Mouse (Mus musculus) forebrain, embryonic 11.5 days (tissue): ENCODE results near the gene Rnf11. TPM values are rescaled to one million over a fixed set of nuclear protein-coding genes. Genes with fewer than 3 reads are reported as not detected.
A peak's percentile ranks its signal among the peaks of the same experiment; 100 is the strongest.

ENCODE experiments used
- ATAC-seq: fragments of 200-750 bp; cut with Nextera tagmentation; replicated peaks from 2 replicates; pipeline ENCODE4 v1.8.0; 2017; ENCODE audit warnings: moderate TSS enrichment; ENCODE audit not compliant: low FRiP score
- DNase-seq: peaks from one replicate; pipeline ENCODE4 v3.0.0-alpha.2; 2017; ENCODE audit warnings: low spot score
- H3K27ac ChIP-seq: fragments of 300-500 bp; sonication (generic); 2 replicates; pipeline ENCODE4 v1.5.1; 2014; ENCODE audit warnings: low read depth, low read length
- H3K27me3 ChIP-seq: fragments of 300-500 bp; sonication (generic); 2 replicates; pipeline ENCODE4 v1.6.1; 2014; ENCODE audit warnings: mild to moderate bottlenecking, low read length, mixed read lengths; ENCODE audit not compliant: control insufficient read depth, insufficient read depth
- H3K36me3 ChIP-seq: fragments of 300-500 bp; sonication (generic); 2 replicates; pipeline ENCODE4 v1.6.1; 2014; ENCODE audit warnings: mild to moderate bottlenecking, low read length, moderate library complexity, mixed read lengths; ENCODE audit not compliant: control insufficient read depth, insufficient read depth
- H3K4me1 ChIP-seq: fragments of 300-500 bp; sonication (generic); replicated peaks from 2 replicates; pipeline ENCODE4 v1.6.1; 2014; ENCODE audit warnings: low read length, mixed read lengths; ENCODE audit not compliant: control insufficient read depth, insufficient read depth
- H3K4me2 ChIP-seq: fragments of 300-500 bp; sonication (generic); 2 replicates; pipeline ENCODE4 v1.6.1; 2014; ENCODE audit warnings: low read depth, mild to moderate bottlenecking, low read length, moderate library complexity, mixed read lengths; ENCODE audit not compliant: severe bottlenecking
- H3K4me3 ChIP-seq: fragments of 300-500 bp; sonication (generic); 2 replicates; pipeline ENCODE4 v1.5.1; 2014; ENCODE audit warnings: low read depth, low read length
- H3K9ac ChIP-seq: fragments of 300-500 bp; sonication (generic); 2 replicates; pipeline ENCODE4 v1.6.1; 2014; ENCODE audit warnings: low read length
- H3K9me3 ChIP-seq: fragments of 300-500 bp; sonication (generic); 2 replicates; pipeline ENCODE4 v1.6.1; 2016; ENCODE audit warnings: low read length, mixed read lengths; ENCODE audit not compliant: control insufficient read depth
- WGBS: fragments of 180-500 bp; shearing (Covaris S2); extraction: QIAGEN DNeasy Blood & Tissue Kit; methylation state at CpG from one replicate; pipeline ENCODE4 v1.1.7; 2014; 5-methylcytosine and 5-hydroxymethylcytosine counted together
- polyA plus RNA-seq: library from polyadenylated mRNA; unstranded; fragments of >200 nt; fragmentation: Nextera tagmentation; extraction: Ambion mirVana; gene quantifications from 2 replicates; pipeline ENCODE4 v1.2.1, GENCODE M21; 2014

Gene Rnf11
- polyA plus RNA-seq, 1 experiment from 2014 or later = 45.1 TPM

DNA sequence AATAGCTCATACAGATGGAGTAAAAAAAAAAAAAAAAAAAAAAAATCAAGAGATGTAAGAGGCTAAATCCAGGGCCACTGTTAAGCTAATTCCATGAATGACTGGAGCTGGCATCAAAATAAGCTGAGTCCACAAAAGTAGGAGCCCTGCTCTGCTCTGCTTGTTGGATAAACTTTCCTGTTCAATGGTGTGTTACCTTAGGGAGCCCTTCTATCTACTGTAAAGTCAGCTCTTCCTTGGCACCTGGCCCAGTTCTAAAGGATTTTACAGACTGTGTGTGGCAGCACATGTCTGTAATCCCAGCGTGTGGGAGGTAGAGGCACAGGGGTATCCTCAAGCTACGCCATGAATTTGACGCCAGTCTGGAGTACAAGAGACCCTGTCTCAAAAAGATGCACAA, 43.5 kb downstream of the Rnf11 start:
- Histone ChIP-seq H3K4me1 (0 out of 2 replicates have a peak, but pooled peaks cover 3% of the 10 kb centered on the region), H3K9ac (no peak overlapping the region), H3K4me2 (no peak overlapping the region), H3K27me3 (no peaks in the 10 kb centered on the region), H3K27ac (no peak overlapping the region), H3K9me3 (no peaks in the 10 kb centered on the region), H3K4me3 (no peak overlapping the region), H3K36me3 (no peaks in the 10 kb centered on the region)
- ATAC-seq = no peak
- WGBS = 91% methylated on average over 3 of the region's 3 CpGs
- DNase-seq = no peak

DNA sequence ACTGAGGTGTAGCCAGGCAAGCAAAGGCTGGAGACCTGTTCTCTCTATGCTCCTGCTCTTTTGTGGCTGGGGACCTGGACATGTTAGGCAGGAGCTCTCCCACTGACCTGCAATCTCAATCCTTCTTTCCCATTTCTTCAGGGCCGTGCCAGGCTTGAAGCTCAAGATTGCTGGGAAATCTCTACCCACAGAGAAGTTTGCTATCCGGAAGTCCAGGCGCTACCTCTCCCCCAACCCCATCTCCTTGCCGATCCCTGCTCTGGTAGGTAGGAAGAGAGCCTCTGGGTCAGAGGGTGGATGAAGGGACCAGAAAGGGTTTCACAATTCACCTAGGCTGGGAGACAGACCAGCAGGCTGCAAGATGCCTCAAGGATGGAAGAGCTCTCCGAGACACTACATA, 44.1 kb downstream of the Rnf11 start:
- Histone ChIP-seq H3K4me3 (no peak overlapping the region), H3K9ac (no peak overlapping the region), H3K9me3 (no peaks in the 10 kb centered on the region), H3K4me1 (0 out of 2 replicates have a peak, but pooled peaks cover 2% of the 10 kb centered on the region), H3K4me2 (no peak overlapping the region), H3K27ac (no peak overlapping the region), H3K36me3 (no peaks in the 10 kb centered on the region), H3K27me3 (no peaks in the 10 kb centered on the region)
- 97% methylated on average over 5 of the region's 5 CpGs for WGBS
- ATAC-seq (no peak), DNase-seq (no peak)

GRCm38 (mm10) chr4:109439825-109440248, 44.7 kb downstream of the Rnf11 start:
- ATAC-seq (no peak), DNase-seq (no peak)
- H3K27ac ChIP-seq = no peak overlapping the region
- H3K9ac ChIP-seq = no peak overlapping the region
- H3K9me3 ChIP-seq = no peaks in the 10 kb centered on the region
- no peaks in the 10 kb centered on the region for H3K27me3 ChIP-seq
- 76% methylated on average over 3 of the region's 3 CpGs for WGBS
- H3K4me2 ChIP-seq = no peak overlapping the region
- H3K4me1 ChIP-seq = no peaks in the 10 kb centered on the region
- no peak overlapping the region for H3K4me3 ChIP-seq
- H3K36me3 ChIP-seq = no peaks in the 10 kb centered on the region

DNA sequence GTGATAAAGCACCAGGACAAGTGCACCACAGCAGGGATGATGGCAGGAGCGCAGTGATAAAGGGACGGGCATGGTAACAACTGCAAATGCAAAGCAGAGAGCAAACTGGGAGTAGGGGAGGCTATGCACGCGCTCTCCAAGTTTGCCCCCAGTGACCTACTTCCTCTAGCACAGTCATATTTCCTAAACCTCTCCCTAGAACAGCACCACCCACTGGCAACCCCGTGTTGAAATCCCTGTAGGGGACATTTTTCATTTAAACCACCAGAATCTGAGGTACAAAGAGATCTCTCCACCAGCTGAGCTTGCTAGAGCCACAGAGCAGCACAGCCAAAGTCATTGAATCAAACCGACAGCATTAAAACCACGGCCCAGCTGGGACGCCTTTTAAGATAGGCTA, 45.4 kb downstream of the Rnf11 start:
- Histone ChIP-seq H3K4me3 (no peak overlapping the region), H3K9me3 (no peaks in the 10 kb centered on the region), H3K27me3 (no peaks in the 10 kb centered on the region), H3K4me2 (no peak overlapping the region), H3K9ac (no peak overlapping the region), H3K36me3 (no peaks in the 10 kb centered on the region), H3K27ac (no peak overlapping the region), H3K4me1 (no peaks in the 10 kb centered on the region)
- 83% methylated on average over 8 of the region's 8 CpGs for WGBS
- ATAC-seq (no peak), DNase-seq (no peak)

DNA sequence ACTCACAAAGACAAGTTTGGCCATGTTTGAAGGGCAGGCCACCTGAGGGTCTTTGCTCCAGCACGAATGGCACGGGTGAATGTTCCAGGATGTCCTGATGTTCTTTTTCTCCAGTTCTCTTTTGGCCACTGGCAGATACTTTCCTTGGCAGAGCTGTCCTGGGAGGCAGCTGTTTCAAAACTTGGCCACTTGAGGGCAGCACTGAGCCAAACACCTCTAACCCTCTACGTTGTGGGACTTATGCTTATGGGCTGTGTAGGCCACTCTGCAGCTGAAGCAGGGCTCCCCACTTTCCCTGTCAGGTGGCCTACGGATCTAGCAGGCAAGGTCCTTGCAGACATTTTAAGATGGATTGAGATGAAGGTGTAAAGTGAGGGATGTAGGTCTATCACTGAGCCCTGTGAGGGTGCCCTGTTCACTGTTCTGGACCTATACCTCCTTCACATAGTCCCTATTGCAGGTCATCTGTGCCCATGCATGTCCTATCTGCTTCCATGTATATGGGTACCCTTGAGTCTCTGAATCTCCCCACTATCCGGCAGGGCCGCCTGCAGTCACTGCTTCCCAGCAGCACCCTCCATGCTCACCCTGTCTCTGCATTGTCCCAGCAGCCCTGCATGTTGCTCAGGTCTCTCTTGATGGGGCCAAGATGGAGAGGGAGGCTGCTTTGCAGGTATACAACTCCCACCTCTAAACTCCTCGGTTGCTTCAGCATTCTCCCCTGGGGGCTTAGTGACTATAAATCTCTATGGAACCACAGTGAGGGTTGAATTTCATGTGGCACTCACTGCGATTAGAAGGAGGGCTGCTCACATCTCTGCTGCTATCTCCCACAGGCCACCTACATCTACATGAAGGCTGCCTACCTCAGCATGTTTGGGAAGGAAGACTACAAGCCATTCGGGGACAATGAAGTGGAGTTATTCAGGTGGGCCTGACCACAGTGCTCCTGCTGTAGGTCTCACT, 46.3 kb downstream of the Rnf11 start:
- peak; percentile 70 for ATAC-seq
- H3K4me1 ChIP-seq = no peaks in the 10 kb centered on the region
- no peaks in the 10 kb centered on the region for H3K9me3 ChIP-seq
- no peaks in the 10 kb centered on the region for H3K36me3 ChIP-seq
- no peak overlapping the region for H3K4me2 ChIP-seq
- H3K9ac ChIP-seq = no peak overlapping the region
- 51% methylated on average over 9 of the region's 9 CpGs for whole genome bisulfite sequencing
- H3K27ac ChIP-seq = no peak overlapping the region
- no peaks in the 10 kb centered on the region for H3K27me3 ChIP-seq
- peak; percentile 85 for DNase-seq
- no peak overlapping the region for H3K4me3 ChIP-seq

GRCm38 (mm10) chr4:109434256-109434655, 50.3 kb downstream of the Rnf11 start:
- H3K9ac ChIP-seq = no peak overlapping the region
- H3K4me2 ChIP-seq = no peak overlapping the region
- DNase-seq (peak; percentile 17), ATAC-seq (no peak)
- no peak overlapping the region for H3K27ac ChIP-seq
- peaks cover 4% of the 10 kb centered on the region; the same call in 1 of the 2 replicates for H3K4me1 ChIP-seq
- H3K36me3 ChIP-seq = no peaks in the 10 kb centered on the region
- H3K4me3 ChIP-seq = no peak overlapping the region
- 95% methylated on average over 1 of the region's 1 CpGs for WGBS
- H3K9me3 ChIP-seq = no peaks in the 10 kb centered on the region
- no peaks in the 10 kb centered on the region for H3K27me3 ChIP-seq

DNA sequence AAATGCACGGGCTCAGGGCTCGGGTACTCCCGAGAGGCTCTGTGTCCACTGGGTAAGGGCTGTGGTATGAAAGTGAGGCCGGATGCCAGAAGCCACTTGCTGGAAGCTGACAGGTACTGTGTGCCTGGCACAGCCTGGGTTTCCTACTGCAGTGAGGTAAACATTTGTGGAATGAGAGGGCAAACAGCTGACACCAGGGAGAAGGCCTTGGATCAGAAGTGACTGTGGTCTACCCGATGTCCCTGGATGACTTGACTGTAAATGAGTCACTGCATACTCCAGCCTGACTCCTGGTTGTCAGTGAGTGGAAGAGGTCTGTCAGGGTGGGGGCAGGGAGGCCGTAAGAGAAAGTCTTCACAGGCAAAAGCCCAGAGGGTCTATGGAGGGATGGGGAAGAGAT, 50.9 kb downstream of the Rnf11 start:
- Histone ChIP-seq H3K27me3 (no peaks in the 10 kb centered on the region), H3K9ac (no peak overlapping the region), H3K27ac (no peak overlapping the region), H3K4me3 (no peak overlapping the region), H3K9me3 (no peaks in the 10 kb centered on the region), H3K4me1 (peaks cover 4% of the 10 kb centered on the region; the same call in 1 of the 2 replicates), H3K36me3 (no peaks in the 10 kb centered on the region), H3K4me2 (no peak overlapping the region)
- no peak for ATAC-seq
- 89% methylated on average over 6 of the region's 6 CpGs for WGBS
- DNase-seq = peak; percentile 48

DNA sequence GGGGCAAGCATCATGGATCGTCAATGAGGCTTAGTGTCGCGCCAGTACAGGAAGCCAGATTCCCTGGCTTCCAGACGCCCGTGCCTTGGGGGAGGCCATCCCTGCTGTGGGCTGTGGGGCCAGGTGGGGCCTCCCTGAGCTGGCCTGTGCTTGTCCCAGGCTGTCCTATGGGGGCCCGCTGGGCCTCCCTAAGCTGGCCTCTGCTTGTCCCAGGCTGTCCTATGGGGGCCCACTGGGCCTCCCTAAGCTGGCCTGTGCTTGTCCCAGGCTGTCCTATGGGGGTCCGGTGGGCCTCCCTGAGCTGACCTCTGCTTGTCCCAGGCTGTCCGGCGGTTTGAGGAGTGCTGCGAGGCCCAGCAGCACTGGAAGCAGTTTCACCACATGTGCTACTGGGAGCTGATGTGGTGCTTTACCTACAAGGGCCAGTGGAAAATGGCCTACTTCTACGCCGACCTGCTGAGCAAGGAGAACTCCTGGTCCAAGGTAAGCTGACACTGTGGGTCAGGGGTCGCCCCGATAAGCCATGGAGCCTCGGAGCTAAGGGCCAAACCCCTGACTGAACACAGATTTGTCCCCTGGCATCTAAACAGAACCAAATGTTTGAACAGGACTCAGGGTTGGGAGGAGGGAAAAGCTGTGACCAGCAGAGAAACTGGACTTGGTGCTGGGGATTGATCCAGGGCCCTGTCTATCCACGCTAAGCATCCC, 51.7 kb downstream of the Rnf11 start:
- no peak overlapping the region for H3K9ac ChIP-seq
- H3K27me3 ChIP-seq = no peaks in the 10 kb centered on the region
- H3K4me2 ChIP-seq = no peak overlapping the region
- no peak overlapping the region for H3K4me3 ChIP-seq
- no peaks in the 10 kb centered on the region for H3K36me3 ChIP-seq
- H3K4me1 ChIP-seq = peaks cover 4% of the 10 kb centered on the region; the same call in 1 of the 2 replicates
- ATAC-seq = no peak
- DNase-seq = peak; percentile 48
- 66% methylated on average over 16 of the region's 16 CpGs for WGBS
- no peaks in the 10 kb centered on the region for H3K9me3 ChIP-seq
- no peak overlapping the region for H3K27ac ChIP-seq
